15 mouse cellular contexts compared by ENCODE assay signal in the genomic region with DNA sequence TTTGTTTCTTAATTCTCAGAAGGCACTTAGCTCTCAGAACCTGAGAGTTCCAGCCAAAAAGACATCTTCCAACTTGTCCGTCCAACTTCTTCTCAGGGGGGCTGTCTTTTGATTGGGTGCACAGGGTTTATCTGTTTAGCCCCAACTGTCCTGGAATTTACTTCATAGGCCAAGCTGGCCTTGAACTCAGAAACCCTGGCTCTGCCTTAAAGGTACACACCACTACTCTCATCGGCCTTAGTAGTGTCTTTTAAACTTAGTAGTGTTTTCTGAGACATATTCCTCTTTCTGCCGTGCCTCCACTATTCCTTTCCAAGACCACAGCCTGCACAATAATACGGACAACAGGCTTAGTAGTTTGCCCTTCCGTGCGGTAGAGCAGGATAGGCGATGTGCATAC. TPM values are rescaled to one million over a fixed set of nuclear protein-coding genes. Genes with fewer than 3 reads are reported as not detected.
DNase-seq lines count a peak whose midpoint lies in the region; ATAC-seq and TF ChIP-seq lines count a peak whose summit lies in the region.
"Had no signal": no experiment of that assay in that cellular context is flagged by ENCODE, and none has a peak within 500 bp of the region (broad histone marks: within the 10 kb centered on the region; RNA-seq: fewer than 3 reads in every experiment).

No protein-coding gene starts in this region.

- peaks cover 12% of the 10 kb centered on the region for H3K4me1 ChIP-seq in forebrain, embryonic 13.5 days
- peaks cover 11% of the 10 kb centered on the region; the same call in 1 of the 2 replicates for H3K4me1 ChIP-seq in forebrain, embryonic 16.5 days (replicated peaks; ENCODE audit: control insufficient read depth, insufficient read depth, low read length)
- H3K4me1 ChIP-seq in lung, embryonic 14.5 days (ENCODE audit: insufficient read depth) = peaks cover 4% of the 10 kb centered on the region; the same call in 1 of the 2 replicates
- peaks cover 15% of the 10 kb centered on the region for H3K4me1 ChIP-seq in intestine, embryonic 15.5 days (replicated peaks)

- no peak overlapping the region for H3ac ChIP-seq in myocyte (ENCODE audit: control insufficient read depth, insufficient read length)

- H3K79me2 ChIP-seq in myocyte (ENCODE audit: control insufficient read depth, insufficient read depth) = no peaks in the 10 kb centered on the region

- no peak for DNase-seq in lung, embryonic 14.5 days
- no peak for DNase-seq in lung, adult 18-20 months
- no peak for DNase-seq in left cerebral cortex, postnatal 36 days (ENCODE audit: low spot score in 2 of 2)
- no peak for DNase-seq in heart, postnatal 36 days
- DNase-seq: B cell, adult 2 months; cerebellum, postnatal 14 days; gastrocnemius, postnatal 14 days; thymus, postnatal 25 days had no signal

- intact Hi-C loops in left cerebral cortex, postnatal 36 days (cut with DNase I) = no loop called here
- intact Hi-C loops in heart, postnatal 36 days (cut with DNase I) = no loop called here

- H3K27me3 ChIP-seq in forebrain, embryonic 13.5 days = 0 out of 2 replicates have a peak, but pooled peaks cover 3% of the 10 kb centered on the region
- H3K27me3 ChIP-seq in forebrain, embryonic 16.5 days (replicated peaks; ENCODE audit: control insufficient read depth, insufficient read depth, low read length) = 0 out of 2 replicates have a peak, but pooled peaks cover 2% of the 10 kb centered on the region
- H3K27me3 ChIP-seq in lung, embryonic 14.5 days (ENCODE audit: insufficient read depth, low read length) = no peaks in the 10 kb centered on the region
- H3K27me3 ChIP-seq in intestine, embryonic 15.5 days (replicated peaks) = no peaks in the 10 kb centered on the region
- no peaks in the 10 kb centered on the region for H3K27me3 ChIP-seq in myocyte (ENCODE audit: control insufficient read depth, insufficient read depth, insufficient read length)
- H3K27me3 ChIP-seq: heart, embryonic 13.5 days had no signal

- 91% methylated on average over 7 of the region's 7 CpGs for WGBS in forebrain, embryonic 13.5 days
- 95% methylated on average over 7 of the region's 7 CpGs for WGBS in forebrain, embryonic 16.5 days
- WGBS in lung, embryonic 14.5 days = 90% methylated on average over 7 of the region's 7 CpGs
- WGBS in intestine, embryonic 15.5 days = 89% methylated on average over 7 of the region's 7 CpGs

- TF ChIP-seq CTCF in lung, embryonic 14.5 days (IDR thresholded peaks at IDR 0.05; ENCODE audit: low read depth) = no peak

- no peaks in the 10 kb centered on the region for H3K36me3 ChIP-seq in forebrain, embryonic 13.5 days (ENCODE audit: poor library complexity, severe bottlenecking)
- no peaks in the 10 kb centered on the region for H3K36me3 ChIP-seq in forebrain, embryonic 16.5 days (ENCODE audit: control insufficient read depth, insufficient read depth)
- H3K36me3 ChIP-seq in lung, embryonic 14.5 days (ENCODE audit: insufficient read depth) = no peaks in the 10 kb centered on the region
- no peaks in the 10 kb centered on the region for H3K36me3 ChIP-seq in intestine, embryonic 15.5 days
- no peaks in the 10 kb centered on the region for H3K36me3 ChIP-seq in myocyte (ENCODE audit: control insufficient read depth, insufficient read depth)
- H3K36me3 ChIP-seq: heart, embryonic 13.5 days had no signal

- no peak for ATAC-seq in forebrain, embryonic 13.5 days
- ATAC-seq in forebrain, embryonic 16.5 days = no peak
- no peak for ATAC-seq in lung, embryonic 14.5 days (ENCODE audit: insufficient read depth)
- ATAC-seq in intestine, embryonic 15.5 days = no peak
- ATAC-seq: activated CD4-positive, CD25-positive, alpha-beta regulatory T cell, adult 4 months had no signal

- no peak for TF ChIP-seq POLR2A in myocyte (IDR thresholded peaks at IDR 0.05; ENCODE audit: insufficient read length, low read depth)

- no peaks in the 10 kb centered on the region for H3K9me3 ChIP-seq in forebrain, embryonic 13.5 days (replicated peaks)
- no peaks in the 10 kb centered on the region for H3K9me3 ChIP-seq in forebrain, embryonic 16.5 days (ENCODE audit: control insufficient read depth, low read length)
- no peaks in the 10 kb centered on the region for H3K9me3 ChIP-seq in lung, embryonic 14.5 days (ENCODE audit: low read depth, low read length)
- H3K9me3 ChIP-seq in intestine, embryonic 15.5 days = no peaks in the 10 kb centered on the region
- H3K9me3 ChIP-seq: heart, embryonic 13.5 days had no signal

- peak overlapping the region; percentile 45; the same call in 1 of the 2 replicates for H3K4me3 ChIP-seq in forebrain, embryonic 13.5 days
- H3K4me3 ChIP-seq in forebrain, embryonic 16.5 days (replicated peaks; ENCODE audit: low read length) = no peak overlapping the region
- H3K4me3 ChIP-seq in lung, embryonic 14.5 days (ENCODE audit: low read depth, low read length) = peak overlapping the region; percentile 58; the same call in 1 of the 2 replicates
- no peak overlapping the region for H3K4me3 ChIP-seq in intestine, embryonic 15.5 days (replicated peaks)
- H3K4me3 ChIP-seq in myocyte = peak overlapping the region; percentile 55

- H3K9ac ChIP-seq in forebrain, embryonic 13.5 days = no peak overlapping the region
- no peak overlapping the region for H3K9ac ChIP-seq in forebrain, embryonic 16.5 days (replicated peaks; ENCODE audit: low read depth, low read length)
- H3K9ac ChIP-seq in lung, embryonic 14.5 days = no peak overlapping the region
- H3K9ac ChIP-seq in intestine, embryonic 15.5 days = no peak overlapping the region

- peak overlapping the region; percentile 80; the same call in 1 of the 2 replicates for H3K4me2 ChIP-seq in forebrain, embryonic 13.5 days
- H3K4me2 ChIP-seq in forebrain, embryonic 16.5 days (ENCODE audit: low read length) = no peak overlapping the region
- H3K4me2 ChIP-seq in lung, embryonic 14.5 days = peak overlapping the region; percentile 80
- peak overlapping the region; percentile 74; the same call in 1 of the 2 replicates for H3K4me2 ChIP-seq in intestine, embryonic 15.5 days (replicated peaks)
- peak overlapping the region; percentile 93 for H3K4me2 ChIP-seq in myocyte (ENCODE audit: low read depth)

- no peak overlapping the region for H3K27ac ChIP-seq in forebrain, embryonic 13.5 days
- H3K27ac ChIP-seq in forebrain, embryonic 16.5 days (ENCODE audit: low read length) = no peak overlapping the region
- H3K27ac ChIP-seq in lung, embryonic 14.5 days (ENCODE audit: low read depth) = no peak overlapping the region
- no peak overlapping the region for H3K27ac ChIP-seq in intestine, embryonic 15.5 days

TF ChIP-seq in myocyte, 11 proteins besides CTCF, POLR2A, EP300 and RAD21 (continues in another document):
- TF ChIP-seq REST (IDR thresholded peaks at IDR 0.05; ENCODE audit: insufficient read depth, insufficient read length) (no peak), MYOG (IDR thresholded peaks at IDR 0.05; ENCODE audit: control insufficient read depth in 1 of 3, insufficient read depth in 1 of 3, insufficient read length in 2 of 3, low read depth in 2 of 3) (no peak), USF1 (IDR thresholded peaks at IDR 0.05; ENCODE audit: low read depth) (no peak)

RNA-seq across cellular contexts. Expression of gene Acsf2, which starts 1.2 kb away (rescaled TPM):
- 1.4 and 1.8 TPM in 2 replicates for polyA plus RNA-seq in forebrain, embryonic 13.5 days (2015; fragmentation: Nextera tagmentation; extraction: Ambion mirVana)
- 0.98 and 1.2 TPM in 2 replicates for polyA plus RNA-seq in forebrain, embryonic 16.5 days (2015; fragmentation: Nextera tagmentation; extraction: Ambion mirVana)
- polyA plus RNA-seq in lung, embryonic 14.5 days (2014; fragmentation: Nextera tagmentation; extraction: Ambion mirVana) = 10.2 and 10.4 TPM in 2 replicates
- 3.0 and 4.2 TPM in 2 replicates for polyA plus RNA-seq in intestine, embryonic 15.5 days (2015; fragmentation: Nextera tagmentation; extraction: Ambion mirVana)
- 5.8 TPM for polyA plus RNA-seq in myocyte (2012; fragmentation: generic; extraction: Trizol)
- 10 to 100 TPM; 14.8 to 16.7 TPM for total RNA-seq in left cerebral cortex, postnatal 36 days (2021)
- total RNA-seq in heart, postnatal 36 days (2021) = 10 to 100 TPM; 26.5 to 28.9 TPM

RNA-seq across cellular contexts. Expression of gene Lrrc59, which starts 29.1 kb away (rescaled TPM):
- 165 and 182 TPM in 2 replicates for polyA plus RNA-seq in forebrain, embryonic 13.5 days (2015; fragmentation: Nextera tagmentation; extraction: Ambion mirVana)
- polyA plus RNA-seq in forebrain, embryonic 16.5 days (2015; fragmentation: Nextera tagmentation; extraction: Ambion mirVana) = 162 and 166 TPM in 2 replicates
- 211 and 222 TPM in 2 replicates for polyA plus RNA-seq in lung, embryonic 14.5 days (2014; fragmentation: Nextera tagmentation; extraction: Ambion mirVana)
- polyA plus RNA-seq in intestine, embryonic 15.5 days (2015; fragmentation: Nextera tagmentation; extraction: Ambion mirVana) = 232 and 251 TPM in 2 replicates
- 208 TPM for polyA plus RNA-seq in myocyte (2012; fragmentation: generic; extraction: Trizol)
- total RNA-seq in left cerebral cortex, postnatal 36 days (2021) = 10 to 100 TPM; 86.6 to 90.4 TPM
- total RNA-seq in heart, postnatal 36 days (2021) = 10 to 100 TPM; 31.1 to 33.8 TPM

RNA-seq across cellular contexts. Expression of gene Chad, which starts 35.6 kb away (rescaled TPM):
- 0.14 and 0.19 TPM in 2 replicates for polyA plus RNA-seq in forebrain, embryonic 13.5 days (2015; fragmentation: Nextera tagmentation; extraction: Ambion mirVana)
- 0.24 and 0.52 TPM in 2 replicates for polyA plus RNA-seq in forebrain, embryonic 16.5 days (2015; fragmentation: Nextera tagmentation; extraction: Ambion mirVana)
- polyA plus RNA-seq in lung, embryonic 14.5 days (2014; fragmentation: Nextera tagmentation; extraction: Ambion mirVana) = 1.6 and 2.0 TPM in 2 replicates
- 1.0 and 1.4 TPM in 2 replicates for polyA plus RNA-seq in intestine, embryonic 15.5 days (2015; fragmentation: Nextera tagmentation; extraction: Ambion mirVana)
- 0.10 TPM for polyA plus RNA-seq in myocyte (2012; fragmentation: generic; extraction: Trizol)
- total RNA-seq in left cerebral cortex, postnatal 36 days (2021) = under 1 TPM in 1 of 2 experiments, not detected in 1; 0.20 TPM
- total RNA-seq in heart, postnatal 36 days (2021) = 1 to 10 TPM; 1.0 to 1.2 TPM
- polyA plus RNA-seq: erythroblast, embryonic 14.5 days had no signal

RNA-seq across cellular contexts. Expression of gene Rsad1, which starts 51.4 kb away (rescaled TPM):
- polyA plus RNA-seq in forebrain, embryonic 13.5 days (2015; fragmentation: Nextera tagmentation; extraction: Ambion mirVana) = 3.1 and 3.7 TPM in 2 replicates
- 6.6 and 6.7 TPM in 2 replicates for polyA plus RNA-seq in forebrain, embryonic 16.5 days (2015; fragmentation: Nextera tagmentation; extraction: Ambion mirVana)
- polyA plus RNA-seq in lung, embryonic 14.5 days (2014; fragmentation: Nextera tagmentation; extraction: Ambion mirVana) = 3.6 and 4.2 TPM in 2 replicates
- polyA plus RNA-seq in intestine, embryonic 15.5 days (2015; fragmentation: Nextera tagmentation; extraction: Ambion mirVana) = 2.8 and 3.4 TPM in 2 replicates
- 3.7 TPM for polyA plus RNA-seq in myocyte (2012; fragmentation: generic; extraction: Trizol)
- 10 to 100 TPM; 15.2 to 15.9 TPM for total RNA-seq in left cerebral cortex, postnatal 36 days (2021)
- total RNA-seq in heart, postnatal 36 days (2021) = 10 to 100 TPM in 1 of 2 experiments, 1 to 10 TPM in 1; 9.6 to 14.2 TPM
- polyA plus RNA-seq: erythroblast, embryonic 14.5 days had no signal

RNA-seq across cellular contexts. Expression of gene Mrpl27, which starts 53.1 kb away (rescaled TPM):
- polyA plus RNA-seq in forebrain, embryonic 13.5 days (2015; fragmentation: Nextera tagmentation; extraction: Ambion mirVana) = 144 and 153 TPM in 2 replicates
- 103 and 114 TPM in 2 replicates for polyA plus RNA-seq in forebrain, embryonic 16.5 days (2015; fragmentation: Nextera tagmentation; extraction: Ambion mirVana)
- 137 TPM in 2 replicates for polyA plus RNA-seq in lung, embryonic 14.5 days (2014; fragmentation: Nextera tagmentation; extraction: Ambion mirVana)
- polyA plus RNA-seq in intestine, embryonic 15.5 days (2015; fragmentation: Nextera tagmentation; extraction: Ambion mirVana) = 134 and 148 TPM in 2 replicates
- polyA plus RNA-seq in myocyte (2012; fragmentation: generic; extraction: Trizol) = 59.9 TPM
- total RNA-seq in left cerebral cortex, postnatal 36 days (2021) = 10 to 100 TPM; 66.0 to 68.6 TPM
- total RNA-seq in heart, postnatal 36 days (2021) = 10 to 100 TPM; 59.2 to 60.1 TPM

Comparison
In these comparisons a context has a peak if more than half of its experiments do, and no peak if none do; other contexts are left out.
1. H3K4me3 ChIP-seq: peak in forebrain, embryonic 13.5 days (single experiment), lung, embryonic 14.5 days (single experiment) and myocyte (single experiment); none in forebrain, embryonic 16.5 days (single experiment) and intestine, embryonic 15.5 days (single experiment).